Mouse (Mus musculus): ENCODE measurements around the gene Gm813. TPM values are rescaled to one million over a fixed set of nuclear protein-coding genes. Genes with fewer than 3 reads are reported as not detected.

Gene Gm813
- polyA plus RNA-seq, 1 experiment from 2014 or later: not detected

DNA sequence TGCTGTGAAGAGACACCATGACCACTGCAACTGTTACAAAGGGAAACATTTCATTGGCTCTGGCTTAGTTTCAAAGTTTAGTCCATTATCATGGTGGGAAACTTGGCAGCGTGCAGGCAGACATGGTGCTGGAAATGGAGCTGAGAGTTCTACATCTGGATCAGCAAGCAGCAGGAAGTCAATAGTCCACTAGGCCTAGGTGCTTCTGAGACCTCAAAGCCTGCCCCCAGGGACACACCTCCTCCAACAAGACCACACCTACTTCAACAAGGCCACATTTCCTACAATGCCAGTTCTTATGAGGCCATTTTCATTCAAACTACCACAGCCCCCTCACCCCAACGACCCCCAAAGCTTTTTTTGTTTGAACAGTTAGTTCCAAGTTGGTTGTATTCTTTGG is 13.0 kb upstream of the Gm813 start:
- H3K4me2 ChIP-seq (ENCODE audit: low read length): no peak overlapping the region
- H3K4me1 ChIP-seq (replicated peaks; ENCODE audit: insufficient read depth, low read length): no peaks in the 10 kb centered on the region
- DNase-seq (ENCODE audit: low spot score): no peak
- 69% methylated on average over 2 of the region's 2 CpGs for WGBS
- no peaks in the 10 kb centered on the region for H3K36me3 ChIP-seq (ENCODE audit: insufficient read depth, low read length)
- H3K4me3 ChIP-seq (replicated peaks; ENCODE audit: low read depth, low read length): no peak overlapping the region
- no peak for TF ChIP-seq CTCF (IDR thresholded peaks at IDR 0.05; ENCODE audit: low read depth)
- ATAC-seq (replicated peaks; ENCODE audit: low FRiP score, low read depth): no peak
- no peak overlapping the region for H3K27ac ChIP-seq
- no peak overlapping the region for H3K9ac ChIP-seq (ENCODE audit: low read depth, low read length)
- no peaks in the 10 kb centered on the region for H3K9me3 ChIP-seq (replicated peaks; ENCODE audit: low read length)
- no peaks in the 10 kb centered on the region for H3K27me3 ChIP-seq (ENCODE audit: insufficient read depth, low read length)

DNA sequence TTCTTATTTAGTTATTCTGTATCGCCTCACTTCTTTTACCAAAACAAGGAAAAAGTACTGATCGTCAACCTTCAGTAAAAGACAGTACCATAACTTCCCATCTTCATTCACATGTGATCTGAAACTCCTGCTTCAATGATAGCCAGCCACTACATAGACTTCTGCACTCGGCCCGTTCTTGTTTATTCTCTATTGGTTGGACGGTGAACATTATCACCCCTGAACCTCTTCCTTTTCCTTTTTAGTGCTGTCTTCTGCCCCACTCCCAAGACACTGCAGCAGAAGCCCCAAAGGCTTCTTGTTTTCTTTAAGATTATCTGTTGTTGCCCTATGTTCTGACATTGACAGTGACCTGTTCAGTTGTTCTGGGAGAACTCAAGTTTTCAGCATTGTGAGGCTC is 12.2 kb upstream of the Gm813 start:
- no peak for ATAC-seq (replicated peaks; ENCODE audit: low FRiP score, low read depth)
- WGBS: 89% methylated on average over 5 of the region's 5 CpGs
- H3K9ac ChIP-seq (ENCODE audit: low read depth, low read length): no peak overlapping the region

DNA sequence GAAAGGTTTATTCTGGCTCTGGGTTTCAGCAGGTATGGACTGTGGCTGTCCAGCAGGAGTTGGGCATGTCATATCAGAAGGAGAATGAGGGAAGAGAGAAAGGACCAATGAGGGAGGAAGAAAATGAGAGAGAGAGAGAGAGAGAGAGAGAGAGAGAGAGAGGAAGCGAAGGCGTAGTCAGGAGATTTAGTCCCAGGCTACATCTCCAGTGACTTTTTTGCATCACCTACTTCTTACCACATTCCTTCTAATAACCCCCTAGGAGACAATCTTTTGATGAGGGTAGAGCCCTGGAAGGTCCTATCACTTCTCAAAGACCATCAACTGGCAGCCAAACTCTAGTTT is 11.5 kb upstream of the Gm813 start:
- no peaks in the 10 kb centered on the region for H3K9me3 ChIP-seq (replicated peaks; ENCODE audit: low read length)
- no peaks in the 10 kb centered on the region for H3K4me1 ChIP-seq (replicated peaks; ENCODE audit: insufficient read depth, low read length)
- H3K36me3 ChIP-seq (ENCODE audit: insufficient read depth, low read length): no peaks in the 10 kb centered on the region
- no peak overlapping the region for H3K4me2 ChIP-seq (ENCODE audit: low read length)
- ATAC-seq (replicated peaks; ENCODE audit: low FRiP score, low read depth) (no peak), DNase-seq (ENCODE audit: low spot score) (no peak)
- no peak overlapping the region for H3K4me3 ChIP-seq (replicated peaks; ENCODE audit: low read depth, low read length)
- no peak for TF ChIP-seq CTCF (IDR thresholded peaks at IDR 0.05; ENCODE audit: low read depth)
- 97% methylated on average over 2 of the region's 2 CpGs for WGBS
- no peaks in the 10 kb centered on the region for H3K27me3 ChIP-seq (ENCODE audit: insufficient read depth, low read length)
- no peak overlapping the region for H3K27ac ChIP-seq
- no peak overlapping the region for H3K9ac ChIP-seq (ENCODE audit: low read depth, low read length)

More for the DNA sequence above, 12.2 kb upstream of the Gm813 start:
- no peaks in the 10 kb centered on the region for H3K36me3 ChIP-seq (ENCODE audit: insufficient read depth, low read length)
- H3K27ac ChIP-seq: no peak overlapping the region
- DNase-seq (ENCODE audit: low spot score): no peak
- no peaks in the 10 kb centered on the region for H3K4me1 ChIP-seq (replicated peaks; ENCODE audit: insufficient read depth, low read length)
- no peaks in the 10 kb centered on the region for H3K27me3 ChIP-seq (ENCODE audit: insufficient read depth, low read length)
- H3K4me2 ChIP-seq (ENCODE audit: low read length): no peak overlapping the region
- H3K4me3 ChIP-seq (replicated peaks; ENCODE audit: low read depth, low read length): no peak overlapping the region
- no peaks in the 10 kb centered on the region for H3K9me3 ChIP-seq (replicated peaks; ENCODE audit: low read length)
- no peak for TF ChIP-seq CTCF (IDR thresholded peaks at IDR 0.05; ENCODE audit: low read depth)

DNA sequence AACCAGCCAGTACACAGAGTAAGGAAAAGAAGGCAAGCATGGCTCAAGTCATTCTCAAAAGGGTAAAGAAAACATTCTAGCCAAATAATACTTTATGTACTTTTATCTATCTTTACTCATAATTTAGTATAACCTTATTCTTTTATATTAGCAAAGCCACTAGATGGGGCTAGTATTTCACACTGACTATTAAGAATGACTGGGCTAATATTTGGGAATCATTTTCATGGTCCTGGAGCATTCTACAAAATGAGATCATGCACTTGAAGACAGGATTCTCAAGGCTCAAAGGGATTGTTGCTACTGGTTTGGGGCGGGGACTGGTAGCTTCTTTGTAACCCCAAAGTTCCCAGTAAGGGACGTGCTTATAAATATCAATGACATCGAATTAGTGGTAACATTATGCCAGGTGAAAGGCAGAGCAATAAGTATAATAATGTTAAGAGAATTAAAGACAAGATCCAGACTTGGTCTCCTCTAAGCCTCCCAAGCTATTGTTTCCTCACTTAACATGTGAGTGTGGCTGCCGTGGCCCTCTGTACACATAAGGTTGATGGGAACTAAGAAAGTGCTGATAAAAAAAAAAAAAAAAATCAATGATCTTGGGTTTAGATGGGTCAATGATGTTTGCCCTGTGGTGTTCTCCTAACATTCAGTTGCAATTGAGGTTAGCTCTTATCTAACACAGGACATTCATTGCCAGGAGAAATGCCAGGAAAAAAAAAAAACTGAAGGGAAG is 11.0 kb upstream of the Gm813 start:
- Histone ChIP-seq H3K36me3 (ENCODE audit: insufficient read depth, low read length) (no peaks in the 10 kb centered on the region), H3K4me1 (replicated peaks; ENCODE audit: insufficient read depth, low read length) (no peaks in the 10 kb centered on the region), H3K4me2 (ENCODE audit: low read length) (no peak overlapping the region), H3K27me3 (ENCODE audit: insufficient read depth, low read length) (no peaks in the 10 kb centered on the region), H3K27ac (no peak overlapping the region), H3K9me3 (replicated peaks; ENCODE audit: low read length) (no peaks in the 10 kb centered on the region), H3K4me3 (replicated peaks; ENCODE audit: low read depth, low read length) (no peak overlapping the region), H3K9ac (ENCODE audit: low read depth, low read length) (no peak overlapping the region)
- 90% methylated on average over 4 of the region's 4 CpGs for WGBS
- no peak for ATAC-seq (replicated peaks; ENCODE audit: low FRiP score, low read depth)
- peak; percentile 24 for DNase-seq (ENCODE audit: low spot score)
- TF ChIP-seq CTCF (IDR thresholded peaks at IDR 0.05; ENCODE audit: low read depth): peak; percentile 55

DNA sequence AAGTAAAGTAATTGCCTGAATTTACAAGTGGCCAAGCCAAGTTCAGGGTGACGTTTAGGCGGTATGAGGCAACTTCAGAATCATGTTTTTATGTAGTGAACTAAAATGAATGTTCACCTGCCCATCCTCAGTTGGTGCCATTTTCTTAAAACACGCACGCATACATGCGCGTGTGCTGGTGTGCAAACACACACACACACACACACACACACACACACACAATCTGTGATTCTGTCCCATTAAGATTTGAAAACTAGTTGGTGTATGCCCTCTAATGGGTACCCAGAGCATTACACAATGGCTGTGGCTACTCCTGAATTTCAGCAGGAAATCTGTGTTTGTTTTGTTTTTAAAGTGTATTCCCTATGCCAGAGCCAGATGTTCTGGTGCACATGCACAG is 7.2 kb upstream of the Gm813 start:
- ATAC-seq (replicated peaks; ENCODE audit: low FRiP score, low read depth): peak; percentile 40; the same call in 1 of the 2 replicates
- no peaks in the 10 kb centered on the region for H3K36me3 ChIP-seq (ENCODE audit: insufficient read depth, low read length)
- H3K27ac ChIP-seq: no peak overlapping the region
- no peaks in the 10 kb centered on the region for H3K4me1 ChIP-seq (replicated peaks; ENCODE audit: insufficient read depth, low read length)
- no peaks in the 10 kb centered on the region for H3K27me3 ChIP-seq (ENCODE audit: insufficient read depth, low read length)
- no peak overlapping the region for H3K9ac ChIP-seq (ENCODE audit: low read depth, low read length)
- peak; percentile 58 for DNase-seq (ENCODE audit: low spot score)
- H3K4me3 ChIP-seq (replicated peaks; ENCODE audit: low read depth, low read length): no peak overlapping the region
- H3K9me3 ChIP-seq (replicated peaks; ENCODE audit: low read length): no peaks in the 10 kb centered on the region
- TF ChIP-seq CTCF (IDR thresholded peaks at IDR 0.05; ENCODE audit: low read depth): peak; percentile 84
- no peak overlapping the region for H3K4me2 ChIP-seq (ENCODE audit: low read length)
- WGBS: 79% methylated on average over 6 of the region's 6 CpGs

DNA sequence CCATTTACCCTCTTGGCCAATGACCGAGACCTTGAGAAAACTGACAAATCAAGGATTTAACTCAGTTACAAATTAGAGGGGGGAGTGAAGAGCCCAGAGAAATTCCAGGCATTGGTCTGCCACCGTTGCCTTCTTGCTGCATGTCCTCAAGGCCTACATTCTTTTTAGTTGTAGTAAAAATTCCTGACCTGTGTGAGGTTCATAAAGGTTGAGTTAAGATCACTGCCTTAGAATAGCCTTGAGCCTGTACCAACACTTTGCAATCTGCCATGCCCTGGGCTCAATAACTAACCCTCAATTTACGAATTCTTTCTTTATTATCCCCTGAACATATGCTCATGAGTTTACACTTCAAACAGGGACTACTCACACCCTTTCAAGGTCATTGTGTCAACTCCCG is 6.3 kb upstream of the Gm813 start:
- DNase-seq (ENCODE audit: low spot score): peak; percentile 14
- WGBS: 53% methylated on average over 4 of the region's 4 CpGs
- no peak; the same call in 1 of the 2 replicates for ATAC-seq (replicated peaks; ENCODE audit: low FRiP score, low read depth)
- H3K9ac ChIP-seq (ENCODE audit: low read depth, low read length): no peak overlapping the region
- H3K9me3 ChIP-seq (replicated peaks; ENCODE audit: low read length): no peaks in the 10 kb centered on the region
- H3K4me3 ChIP-seq (replicated peaks; ENCODE audit: low read depth, low read length): no peak overlapping the region
- TF ChIP-seq CTCF (IDR thresholded peaks at IDR 0.05; ENCODE audit: low read depth): no peak
- H3K4me2 ChIP-seq (ENCODE audit: low read length): no peak overlapping the region
- peak overlapping the region; percentile 42; the same call in 1 of the 2 replicates for H3K27ac ChIP-seq
- H3K27me3 ChIP-seq (ENCODE audit: insufficient read depth, low read length): no peaks in the 10 kb centered on the region
- H3K4me1 ChIP-seq (replicated peaks; ENCODE audit: insufficient read depth, low read length): no peaks in the 10 kb centered on the region
- H3K36me3 ChIP-seq (ENCODE audit: insufficient read depth, low read length): no peaks in the 10 kb centered on the region

DNA sequence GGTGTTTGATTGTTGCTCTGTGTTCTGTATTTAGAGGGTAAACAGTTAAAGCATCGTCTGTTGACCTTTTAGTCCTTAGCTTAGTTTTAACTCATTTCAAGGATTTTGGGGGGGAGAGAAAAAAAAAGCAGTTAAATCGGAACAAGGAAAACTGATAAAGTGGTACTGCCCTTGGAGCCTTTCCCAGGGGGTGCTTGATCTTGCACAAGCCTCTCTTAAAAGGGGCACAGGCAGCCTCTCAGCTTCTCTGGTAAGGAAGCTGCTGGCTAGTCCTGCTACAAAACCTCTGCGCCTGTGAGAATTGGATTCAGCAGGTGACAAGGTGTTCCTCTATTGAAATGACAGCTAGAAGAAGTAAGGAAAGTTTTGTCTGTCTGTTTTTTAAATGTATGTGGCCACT is 5.6 kb upstream of the Gm813 start:
- Histone ChIP-seq H3K9ac (ENCODE audit: low read depth, low read length) (no peak overlapping the region), H3K4me2 (ENCODE audit: low read length) (no peak overlapping the region), H3K36me3 (ENCODE audit: insufficient read depth, low read length) (no peaks in the 10 kb centered on the region), H3K4me3 (replicated peaks; ENCODE audit: low read depth, low read length) (no peak overlapping the region), H3K4me1 (replicated peaks; ENCODE audit: insufficient read depth, low read length) (no peaks in the 10 kb centered on the region), H3K9me3 (replicated peaks; ENCODE audit: low read length) (no peaks in the 10 kb centered on the region), H3K27me3 (ENCODE audit: insufficient read depth, low read length) (no peaks in the 10 kb centered on the region), H3K27ac (peak overlapping the region; percentile 42)
- DNase-seq (ENCODE audit: low spot score) (no peak), ATAC-seq (replicated peaks; ENCODE audit: low FRiP score, low read depth) (no peak)
- WGBS: 73% methylated on average over 3 of the region's 3 CpGs
- TF ChIP-seq CTCF (IDR thresholded peaks at IDR 0.05; ENCODE audit: low read depth): no peak

Measured in kidney, postnatal 0 days (tissue).